Mouse (Mus musculus) CH12.LX (cell line): ENCODE measurements around the gene Klhl36. TPM values are rescaled to one million over a fixed set of nuclear protein-coding genes. Genes with fewer than 3 reads are reported as not detected.

Experiments
- DNase-seq: peaks from one replicate; pipeline ENCODE4 v3.0.0-alpha.2; 2013; ENCODE audit errors: extremely low read depth
- H3K27ac ChIP-seq: 2 replicates; pipeline ENCODE4 v1.5.1; 2012; ENCODE audit warnings: low read depth, mild to moderate bottlenecking, control low read depth, moderate library complexity; ENCODE audit not compliant: insufficient read depth
- H3K27me3 ChIP-seq: replicated peaks from 2 replicates; pipeline ENCODE3; 2012; ENCODE audit warnings: inconsistent platforms
- H3K36me3 ChIP-seq, 2 experiments: replicated peaks in 1 of 2; 2 replicates each; pipeline versions ENCODE3 to v1.6.1; 2012; ENCODE audit warnings: inconsistent platforms in 1 of 2, low read length in 1 of 2, mild to moderate bottlenecking in 1 of 2, mixed read lengths in 1 of 2, moderate library complexity in 1 of 2; ENCODE audit not compliant: control insufficient read depth in 1 of 2, insufficient read depth in 1 of 2
- H3K4me1 ChIP-seq, 2 experiments: 2 replicates each; pipeline ENCODE4 v1.6.1; 2012; ENCODE audit warnings: inconsistent platforms in 1 of 2, moderate library complexity in 1 of 2; ENCODE audit not compliant: insufficient read depth in 2 of 2, control insufficient read depth in 1 of 2
- H3K4me2 ChIP-seq: 2 replicates; pipeline ENCODE4 v1.6.1; 2012; ENCODE audit warnings: low read depth, mild to moderate bottlenecking, control low read depth; ENCODE audit not compliant: poor library complexity, insufficient read depth, severe bottlenecking
- H3K4me3 ChIP-seq, 3 experiments: fragments of 150-350 bp in 1 of 3; sonication (generic) in 1 of 3; replicated peaks in 1 of 3; 2 replicates each; pipeline versions ENCODE3 to v1.5.1; 2011 to 2012; ENCODE audit warnings: low read depth in 2 of 3, low read length in 2 of 3, mild to moderate bottlenecking in 2 of 3, moderate library complexity in 2 of 3, control low read depth in 1 of 3, improper control_type of control experiment in 1 of 3, inconsistent platforms in 1 of 3, mixed read lengths in 1 of 3; ENCODE audit not compliant: poor library complexity in 1 of 3
- H3K79me2 ChIP-seq: replicated peaks from 2 replicates; pipeline ENCODE4 v1.6.1; 2012; ENCODE audit warnings: mild to moderate bottlenecking, moderate library complexity; ENCODE audit not compliant: control insufficient read depth, poor library complexity, insufficient read depth, severe bottlenecking; ENCODE audit errors: extremely low read depth
- H3K9ac ChIP-seq: 2 replicates; pipeline ENCODE4 v1.6.1; 2012; ENCODE audit warnings: low read depth, mild to moderate bottlenecking, control low read depth, moderate library complexity; ENCODE audit not compliant: insufficient read depth
- H3K9me3 ChIP-seq: replicated peaks from 2 replicates; pipeline ENCODE3; 2012; ENCODE audit warnings: low read length, inconsistent platforms, mixed read lengths
- BHLHE40 ChIP-seq: IDR thresholded peaks from 2 replicates; pipeline ENCODE4 v1.6.1; 2011; ENCODE audit warnings: mild to moderate bottlenecking, low read depth, low read length, improper control_type of control experiment
- CHD1 ChIP-seq: IDR thresholded peaks from 2 replicates; pipeline ENCODE4 v1.6.1; 2012; ENCODE audit warnings: low read depth, low read length, improper control_type of control experiment, inconsistent platforms
- CHD2 ChIP-seq: IDR thresholded peaks from 2 replicates; pipeline ENCODE4 v1.6.1; 2011; ENCODE audit warnings: low read length, improper control_type of control experiment
- CTCF ChIP-seq, 2 experiments: IDR thresholded peaks in 1 of 2; conservative IDR thresholded peaks in 1 of 2; 2 replicates each; pipeline ENCODE4 v1.5.1; 2011 to 2012; ENCODE audit warnings: low read depth in 2 of 2, low read length in 2 of 2, improper control_type of control experiment in 1 of 2, inconsistent platforms in 1 of 2, mild to moderate bottlenecking in 1 of 2, moderate library complexity in 1 of 2
- E2F4 ChIP-seq: IDR thresholded peaks from 2 replicates; pipeline ENCODE4 v1.6.1; 2011; ENCODE audit warnings: low read depth, low read length, improper control_type of control experiment; ENCODE audit not compliant: insufficient replicate concordance
- HCFC1 ChIP-seq: IDR thresholded peaks from 2 replicates; pipeline ENCODE4 v1.6.1; 2012; ENCODE audit warnings: low read depth, mild to moderate bottlenecking, inconsistent platforms, low read length, improper control_type of control experiment
- JUN ChIP-seq: IDR thresholded peaks from 2 replicates; pipeline ENCODE4 v1.6.1; 2011; ENCODE audit warnings: low read depth, mild to moderate bottlenecking, low read length, improper control_type of control experiment, moderate library complexity; ENCODE audit not compliant: insufficient read depth
- MAX ChIP-seq: IDR thresholded peaks from 2 replicates; pipeline ENCODE4 v1.6.1; 2011; ENCODE audit warnings: low read length, improper control_type of control experiment
- MXI1 ChIP-seq: IDR thresholded peaks from 2 replicates; pipeline ENCODE4 v1.6.1; 2011; ENCODE audit warnings: mild to moderate bottlenecking, low read depth, low read length, improper control_type of control experiment
- MYC ChIP-seq: IDR thresholded peaks from 2 replicates; pipeline ENCODE4 v1.6.1; 2011; ENCODE audit warnings: low read depth, mild to moderate bottlenecking, improper control_type of control experiment, low read length
- NRF1 ChIP-seq: IDR thresholded peaks from 2 replicates; pipeline ENCODE4 v1.6.1; 2014; ENCODE audit warnings: low read depth, mild to moderate bottlenecking, inconsistent platforms, low read length, improper control_type of control experiment, moderate library complexity
- POLR2AphosphoS2 ChIP-seq: IDR thresholded peaks from 2 replicates; pipeline ENCODE4 v1.6.1; 2011; ENCODE audit warnings: low read depth, low read length, improper control_type of control experiment
- RCOR1 ChIP-seq: conservative IDR thresholded peaks from 2 replicates; pipeline ENCODE4 v1.6.1; 2012; ENCODE audit warnings: low read depth, mild to moderate bottlenecking, inconsistent platforms, low read length, improper control_type of control experiment
- SIN3A ChIP-seq: IDR thresholded peaks from 2 replicates; pipeline ENCODE4 v1.6.1; 2012; ENCODE audit warnings: low read length, improper control_type of control experiment, inconsistent platforms
- SMC3 ChIP-seq: IDR thresholded peaks from 2 replicates; pipeline ENCODE4 v1.6.1; 2011; ENCODE audit warnings: low read depth, low read length, improper control_type of control experiment
- TBP ChIP-seq: conservative IDR thresholded peaks from 2 replicates; pipeline ENCODE4 v1.6.1; 2011; ENCODE audit warnings: low read depth, low read length, improper control_type of control experiment
- UBTF ChIP-seq: IDR thresholded peaks from 2 replicates; pipeline ENCODE4 v1.6.1; 2012; ENCODE audit warnings: low read depth, mild to moderate bottlenecking, inconsistent platforms, low read length, improper control_type of control experiment, moderate library complexity
- USF1 ChIP-seq: IDR thresholded peaks from 2 replicates; pipeline ENCODE4 v1.6.1; 2014; ENCODE audit warnings: low read depth, mild to moderate bottlenecking, inconsistent platforms, low read length, improper control_type of control experiment
- USF2 ChIP-seq: conservative IDR thresholded peaks from 2 replicates; pipeline ENCODE4 v1.6.1; 2011; ENCODE audit warnings: low read depth, low read length, improper control_type of control experiment
- ZNF384 ChIP-seq: IDR thresholded peaks from 2 replicates; pipeline ENCODE4 v1.6.1; 2012; ENCODE audit warnings: low read depth, low read length, improper control_type of control experiment, inconsistent platforms
- dilution Hi-C: fragments of 300-500 bp; cut with MboI; formaldehyde crosslinking; loops from 2 replicates; pipeline ENCODE4 v1.14.3; 2020; ENCODE audit warnings: low sequenced_read_pairs; ENCODE audit not compliant: extremely low pct_unique_long_range_greater_than_20kb, extremely low pct_ligation_motif_present
- in situ Hi-C: fragments of 300-500 bp; cut with MboI; formaldehyde crosslinking; loops from 3 replicates; pipeline ENCODE4 v1.14.3; 2019; ENCODE audit warnings: low sequenced_read_pairs, low pct_ligation_motif_present, low pct_unique_long_range_greater_than_20kb, mixed read lengths
- polyA plus RNA-seq: library from polyadenylated mRNA; unstranded; fragments of >175 nt; gene quantifications from 2 replicates; pipeline ENCODE4 v1.2.1, GENCODE M21; 2012; ENCODE audit warnings: low read depth; ENCODE audit not compliant: insufficient read length
- total RNA-seq, 2 experiments: library from RNA; depleted of rRNA; stranded (reverse); fragments of 300-350 nt in 1 of 2; fragments of >200 nt in 1 of 2; gene quantifications; 2 replicates each; pipeline ENCODE4 v1.2.3; 2012 to 2014

Klhl36 gene
- total and polyA plus RNA-seq, 3 experiments = 3.0 to 7.9 (median 3.1) TPM

GRCm38 (mm10) chr8:119824100-119824499 is 38.0 kb upstream of the Klhl36 start:
- Histone ChIP-seq H3K9ac (no peak overlapping the region), H3K27ac (no peak overlapping the region), H3K4me3 (no peak overlapping the region), H3K79me2 (no peaks in the 10 kb centered on the region), H3K4me2 (no peak overlapping the region), H3K36me3 (peaks cover 0 to 75% of the 10 kb centered on the region in 2 experiments), H3K4me1 (peaks cover 14 to 44% of the 10 kb centered on the region in 2 experiments), H3K9me3 (peaks cover 2% of the 10 kb centered on the region), H3K27me3 (no peaks in the 10 kb centered on the region)
- dilution Hi-C loops (no loop called here), in situ Hi-C loops (no loop called here)
- DNase-seq = no peak
- TF ChIP-seq CHD2 = no peak
- TF ChIP-seq E2F4 = no peak
- TF ChIP-seq USF2 = no peak
- TF ChIP-seq USF1 = no peak
- no peak for TF ChIP-seq SIN3A
- no peak for TF ChIP-seq RCOR1
- TF ChIP-seq MAX = no peak
- TF ChIP-seq HCFC1 = no peak
- TF ChIP-seq POLR2AphosphoS2 = no peak
- TF ChIP-seq MYC = no peak
- no peak for TF ChIP-seq UBTF
- no peak for TF ChIP-seq MXI1

GRCm38 (mm10) chr8:119824809-119825273 is 37.2 kb upstream of the Klhl36 start:
- no peak overlapping the region for H3K9ac ChIP-seq
- H3K79me2 ChIP-seq = no peaks in the 10 kb centered on the region
- H3K36me3 ChIP-seq = peaks cover 0 to 75% of the 10 kb centered on the region in 2 experiments
- in situ Hi-C loops (no loop called here), dilution Hi-C loops (no loop called here)
- peaks cover 2% of the 10 kb centered on the region for H3K9me3 ChIP-seq
- DNase-seq = no peak
- no peaks in the 10 kb centered on the region for H3K27me3 ChIP-seq
- H3K27ac ChIP-seq = no peak overlapping the region
- no peak overlapping the region for H3K4me3 ChIP-seq
- TF ChIP-seq CTCF (conservative IDR thresholded peaks at IDR 0.05 in 1 of 2, IDR thresholded peaks at IDR 0.05 in 1 of 2; ENCODE audit: low read depth in 2 of 2, low read length in 2 of 2) (no peak), UBTF (no peak), USF1 (no peak), NRF1 (no peak), POLR2AphosphoS2 (no peak), JUN (no peak), TBP (no peak), BHLHE40 (no peak), ZNF384 (no peak), SMC3 (no peak), CHD1 (no peak), CHD2 (no peak), MXI1 (no peak)
- H3K4me2 ChIP-seq = no peak overlapping the region
- peaks cover 14 to 51% of the 10 kb centered on the region in 2 experiments for H3K4me1 ChIP-seq
